Mouse (Mus musculus) myocyte (in vitro differentiated cells): ENCODE results near the gene 5730455P16Rik.

Experiments used
- CEBPB ChIP-seq: IDR thresholded peaks from 2 replicates; pipeline ENCODE4 v1.6.1; 2011; ENCODE audit warnings: mild to moderate bottlenecking, moderate library complexity; ENCODE audit not compliant: poor library complexity, insufficient read depth, severe bottlenecking
- MAX ChIP-seq: IDR thresholded peaks from one replicate; pipeline ENCODE4 v1.6.1; 2011; ENCODE audit warnings: low read depth, mild to moderate bottlenecking, control low read depth
- MYOD1 ChIP-seq, 3 experiments: IDR thresholded peaks; one replicate each; pipeline ENCODE4 v1.6.1; 2011; ENCODE audit warnings: control low read depth in 2 of 3, low read depth in 2 of 3, mild to moderate bottlenecking in 2 of 3, moderate library complexity in 1 of 3; ENCODE audit not compliant: insufficient read length in 2 of 3, control insufficient read depth in 1 of 3
- MYOG ChIP-seq, 3 experiments: IDR thresholded peaks; one replicate each; pipeline ENCODE4 v1.6.1; 2011; ENCODE audit warnings: control low read depth in 2 of 3, low read depth in 2 of 3, mild to moderate bottlenecking in 2 of 3; ENCODE audit not compliant: insufficient read length in 2 of 3, control insufficient read depth in 1 of 3, insufficient read depth in 1 of 3
- POLR2A ChIP-seq: IDR thresholded peaks from one replicate; pipeline ENCODE4 v1.6.1; 2011; ENCODE audit warnings: low read depth, mild to moderate bottlenecking, control low read depth, moderate library complexity; ENCODE audit not compliant: insufficient read length
- POLR2AphosphoS2 ChIP-seq: IDR thresholded peaks from one replicate; pipeline ENCODE4 v1.6.1; 2011; ENCODE audit warnings: low read depth, control low read depth; ENCODE audit not compliant: insufficient read length
- SRF ChIP-seq: IDR thresholded peaks from one replicate; pipeline ENCODE4 v1.6.1; 2011; ENCODE audit warnings: low read depth; ENCODE audit not compliant: control insufficient read depth, insufficient read length
- TCF12 ChIP-seq: IDR thresholded peaks from one replicate; pipeline ENCODE4 v1.6.1; 2011; ENCODE audit warnings: mild to moderate bottlenecking, control low read depth; ENCODE audit not compliant: poor library complexity, insufficient read depth, severe bottlenecking
- USF1 ChIP-seq: IDR thresholded peaks from one replicate; pipeline ENCODE4 v1.6.1; 2011; ENCODE audit warnings: low read depth, mild to moderate bottlenecking, control low read depth, moderate library complexity

DNA sequence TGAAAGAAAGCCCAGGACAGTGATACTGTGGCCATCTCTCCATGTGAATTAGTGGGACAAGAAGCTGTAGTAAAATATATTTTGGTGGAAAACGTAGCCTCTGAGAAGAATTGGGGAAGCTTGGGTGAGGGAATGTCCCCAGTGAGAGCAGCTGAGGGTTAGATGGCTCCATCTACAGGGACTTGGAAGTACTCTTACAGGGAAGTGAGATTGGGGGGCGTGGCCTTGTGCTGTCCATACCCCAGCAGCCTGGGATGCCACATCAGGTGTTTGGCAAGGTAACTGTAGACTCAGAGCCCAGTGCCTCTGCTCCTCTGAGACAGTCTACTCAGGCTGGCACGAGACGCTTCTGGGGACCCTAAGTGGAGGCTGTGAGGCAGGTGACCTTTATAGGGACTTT is 23.0 kb downstream of the 5730455P16Rik start:
- no peak for TF ChIP-seq MYOG (IDR thresholded peaks at IDR 0.05; ENCODE audit: control insufficient read depth in 1 of 3, insufficient read depth in 1 of 3, insufficient read length in 2 of 3, low read depth in 2 of 3)
- TF ChIP-seq POLR2A, result no peak
- TF ChIP-seq USF1, result no peak
- no peak for TF ChIP-seq MAX
- no peak for TF ChIP-seq MYOD1 (IDR thresholded peaks at IDR 0.05; ENCODE audit: control insufficient read depth in 1 of 3, insufficient read length in 2 of 3, low read depth in 2 of 3)
- no peak for TF ChIP-seq CEBPB
- no peak for TF ChIP-seq POLR2AphosphoS2
- TF ChIP-seq SRF, result no peak
- no peak for TF ChIP-seq TCF12
